Mouse (Mus musculus) lung, embryonic 14.5 days (tissue): ENCODE results near the gene Rilp. TPM values are rescaled to one million over a fixed set of nuclear protein-coding genes. Genes with fewer than 3 reads are reported as not detected.

ENCODE experiments used
- ATAC-seq: fragments of 200-750 bp; cut with Nextera tagmentation; 2 replicates; pipeline ENCODE4 v1.8.0; 2017; ENCODE audit warnings: mild to moderate bottlenecking, moderate TSS enrichment, moderate library complexity; ENCODE audit not compliant: insufficient read depth
- DNase-seq: peaks from one replicate; pipeline ENCODE4 v3.0.0-alpha.2; 2015
- H3K27ac ChIP-seq: fragments of 300-500 bp; sonication (generic); 2 replicates; pipeline ENCODE4 v1.5.1; 2014; ENCODE audit warnings: low read depth, mild to moderate bottlenecking, moderate library complexity
- H3K27me3 ChIP-seq: fragments of 300-500 bp; sonication (generic); 2 replicates; pipeline ENCODE4 v1.6.1; 2014; ENCODE audit warnings: low read length, control low read depth; ENCODE audit not compliant: insufficient read depth
- H3K36me3 ChIP-seq: fragments of 300-500 bp; sonication (generic); 2 replicates; pipeline ENCODE4 v1.6.1; 2014; ENCODE audit warnings: control low read depth; ENCODE audit not compliant: insufficient read depth
- H3K4me1 ChIP-seq: fragments of 300-500 bp; sonication (generic); 2 replicates; pipeline ENCODE4 v1.6.1; 2014; ENCODE audit warnings: antibody characterized with exemption, control low read depth; ENCODE audit not compliant: insufficient read depth
- H3K4me2 ChIP-seq: fragments of 300-500 bp; sonication (generic); 2 replicates; pipeline ENCODE4 v1.6.1; 2014; ENCODE audit warnings: mild to moderate bottlenecking
- H3K4me3 ChIP-seq: fragments of 300-500 bp; sonication (generic); 2 replicates; pipeline ENCODE4 v1.5.1; 2014; ENCODE audit warnings: low read depth, low read length
- H3K9ac ChIP-seq: fragments of 300-500 bp; sonication (generic); 2 replicates; pipeline ENCODE4 v1.6.1; 2014
- H3K9me3 ChIP-seq: fragments of 300-500 bp; sonication (generic); 2 replicates; pipeline ENCODE4 v1.6.1; 2016; ENCODE audit warnings: low read depth, low read length, control low read depth
- CTCF ChIP-seq: IDR thresholded peaks from 2 replicates; pipeline ENCODE4 v1.5.1; 2016; ENCODE audit warnings: antibody characterized with exemption, low read depth
- WGBS: fragments of 180-500 bp; shearing (Covaris S2); extraction: QIAGEN DNeasy Blood & Tissue Kit; methylation state at CpG from one replicate; pipeline ENCODE4 v1.1.7; 2014; 5-methylcytosine and 5-hydroxymethylcytosine counted together
- polyA plus RNA-seq: library from polyadenylated mRNA; unstranded; fragments of >200 nt; fragmentation: Nextera tagmentation; extraction: Ambion mirVana; gene quantifications from 2 replicates; pipeline ENCODE4 v1.2.1, GENCODE M21; 2014

The Rilp gene
- polyA plus RNA-seq, 1 experiment from 2014 or later, result 0.58 TPM

GRCm38 (mm10) chr11:75463624-75464023 lies 46.3 kb upstream of the Rilp start:
- Histone ChIP-seq H3K4me1 (peaks cover 17% of the 10 kb centered on the region), H3K4me3 (peak overlapping the region; percentile 64; the same call in 1 of the 2 replicates)
- 54% methylated on average over 4 of the region's 4 CpGs for WGBS

GRCm38 (mm10) chr11:75464417-75464816 lies 45.5 kb upstream of the Rilp start:
- ATAC-seq (no peak), DNase-seq (no peak)
- Histone ChIP-seq H3K4me1 (peaks cover 14% of the 10 kb centered on the region), H3K36me3 (peaks cover 14% of the 10 kb centered on the region), H3K27ac (no peak overlapping the region), H3K9ac (no peak overlapping the region), H3K4me3 (no peak overlapping the region), H3K4me2 (no peak overlapping the region), H3K27me3 (no peaks in the 10 kb centered on the region), H3K9me3 (no peaks in the 10 kb centered on the region)
- WGBS, result 88% methylated on average over 6 of the region's 6 CpGs
- TF ChIP-seq CTCF, result no peak

More at GRCm38 (mm10) chr11:75463624-75464023, 46.3 kb upstream of the Rilp start:
- ATAC-seq, result no peak
- H3K4me2 ChIP-seq, result peak overlapping the region; percentile 98
- no peak overlapping the region for H3K9ac ChIP-seq
- TF ChIP-seq CTCF, result no peak
- no peaks in the 10 kb centered on the region for H3K9me3 ChIP-seq
- no peaks in the 10 kb centered on the region for H3K27me3 ChIP-seq
- DNase-seq, result no peak
- H3K36me3 ChIP-seq, result peaks cover 14% of the 10 kb centered on the region
- H3K27ac ChIP-seq, result peak overlapping the region; percentile 85

DNA sequence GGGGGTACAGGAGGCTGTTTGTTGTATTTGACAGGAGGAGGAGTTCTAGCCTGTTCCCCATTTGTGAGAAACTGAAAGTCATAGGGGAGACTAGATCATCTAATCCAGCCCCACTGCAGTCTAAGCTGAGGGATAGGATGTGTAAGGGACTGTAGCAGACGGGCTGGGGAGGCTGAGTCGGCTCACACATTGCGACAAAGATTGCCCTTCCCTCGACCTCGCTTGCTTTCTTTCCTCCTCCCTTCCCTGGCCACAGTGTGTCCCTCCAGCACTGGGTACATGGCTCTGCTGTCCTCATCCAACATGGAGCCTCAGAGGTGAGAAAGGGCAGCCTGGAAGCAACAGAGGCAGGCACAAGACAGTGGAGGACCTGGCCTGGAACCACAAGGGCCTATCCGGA lies 44.8 kb upstream of the Rilp start:
- ATAC-seq (no peak), DNase-seq (no peak)
- Histone ChIP-seq H3K27me3 (no peaks in the 10 kb centered on the region), H3K27ac (no peak overlapping the region), H3K36me3 (peaks cover 14% of the 10 kb centered on the region), H3K9ac (no peak overlapping the region), H3K4me3 (no peak overlapping the region), H3K4me2 (no peak overlapping the region), H3K9me3 (no peaks in the 10 kb centered on the region), H3K4me1 (peaks cover 8% of the 10 kb centered on the region)
- 87% methylated on average over 6 of the region's 6 CpGs for WGBS
- TF ChIP-seq CTCF, result no peak

DNA sequence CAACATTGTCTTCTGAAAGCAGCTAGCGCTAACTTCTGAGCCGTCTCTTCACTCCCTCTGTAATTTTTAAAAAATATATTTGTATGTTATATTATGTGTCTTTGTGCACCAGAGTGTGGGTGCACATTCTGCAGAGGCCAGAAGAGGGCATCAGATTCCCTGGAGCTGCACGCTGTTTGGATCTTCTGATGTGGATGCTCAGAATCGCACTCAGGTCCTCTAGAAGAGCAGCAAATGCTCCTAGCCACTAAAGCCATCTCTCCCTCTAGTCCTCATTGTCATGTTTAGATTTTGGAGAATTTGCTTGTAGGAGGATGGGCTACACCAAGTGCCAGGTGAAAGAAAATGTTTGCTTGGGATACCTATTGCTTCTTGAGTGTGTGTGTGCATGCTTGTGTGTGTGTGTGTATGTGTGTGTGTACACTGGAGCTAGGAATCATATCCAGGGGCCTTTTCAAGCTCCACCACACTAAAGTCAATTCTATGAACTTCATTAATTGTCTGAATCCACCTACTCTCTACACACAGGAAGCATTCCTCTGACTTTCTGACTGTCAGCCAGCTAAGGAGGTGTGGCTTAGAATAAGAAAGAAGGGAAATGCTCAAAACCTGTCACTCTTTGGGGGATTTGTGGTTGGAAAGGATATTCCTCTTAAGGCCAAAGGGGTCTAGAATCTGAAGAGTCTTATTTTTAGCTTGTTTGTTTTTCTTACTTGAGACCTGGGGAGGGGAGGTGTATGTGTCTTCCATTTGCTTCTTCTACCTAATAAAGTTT lies 43.0 kb upstream of the Rilp start:
- Histone ChIP-seq H3K27me3 (no peaks in the 10 kb centered on the region), H3K4me2 (no peak overlapping the region), H3K9me3 (no peaks in the 10 kb centered on the region), H3K9ac (no peak overlapping the region), H3K36me3 (peaks cover 14% of the 10 kb centered on the region), H3K4me3 (no peak overlapping the region), H3K27ac (no peak overlapping the region), H3K4me1 (peaks cover 5% of the 10 kb centered on the region)
- DNase-seq (peak; percentile 24), ATAC-seq (no peak)
- WGBS, result 98% methylated on average over 4 of the region's 4 CpGs
- peak; percentile 36; the same call in 1 of the 2 replicates for TF ChIP-seq CTCF

GRCm38 (mm10) chr11:75467512-75468215 lies 42.2 kb upstream of the Rilp start:
- DNase-seq, result peak; percentile 85
- peak overlapping the region; percentile 78 for H3K4me2 ChIP-seq
- 0 out of 2 replicates have a peak overlapping the region, but pooled peaks have one; percentile 4 for H3K27ac ChIP-seq
- H3K9ac ChIP-seq, result peak overlapping the region; percentile 67
- peaks cover 14% of the 10 kb centered on the region for H3K36me3 ChIP-seq
- WGBS, result 15% methylated on average over 19 of the region's 19 CpGs
- H3K9me3 ChIP-seq, result no peaks in the 10 kb centered on the region
- peak overlapping the region; percentile 49 for H3K4me3 ChIP-seq
- TF ChIP-seq CTCF, result no peak
- H3K27me3 ChIP-seq, result no peaks in the 10 kb centered on the region
- peak; percentile 88 for ATAC-seq
- no peaks in the 10 kb centered on the region; the same call in 1 of the 2 replicates for H3K4me1 ChIP-seq

DNA sequence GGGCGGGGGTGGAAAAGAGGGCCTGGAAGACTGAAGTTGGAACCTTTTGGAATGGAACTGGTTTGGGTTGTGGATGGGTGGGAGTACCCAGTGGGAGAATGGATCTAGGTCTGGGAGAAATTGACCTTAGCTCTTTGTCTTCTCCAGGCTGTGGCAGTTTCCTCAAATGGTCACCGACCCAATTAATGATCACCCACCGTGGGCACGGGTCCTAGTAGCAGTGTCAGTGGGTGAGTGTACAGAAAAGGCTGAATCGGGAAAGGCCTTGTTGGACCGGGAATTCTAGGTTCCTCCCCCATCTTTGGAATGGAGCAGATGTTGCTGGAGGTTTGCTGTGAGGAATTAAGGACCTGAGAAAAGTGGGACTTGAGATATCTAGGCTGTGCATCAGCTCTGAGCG lies 41.5 kb upstream of the Rilp start:
- Histone ChIP-seq H3K9me3 (no peaks in the 10 kb centered on the region), H3K9ac (peak overlapping the region; percentile 67), H3K4me3 (peak overlapping the region; percentile 49), H3K27me3 (no peaks in the 10 kb centered on the region), H3K27ac (no peak overlapping the region), H3K36me3 (peaks cover 14% of the 10 kb centered on the region), H3K4me1 (no peaks in the 10 kb centered on the region; the same call in 1 of the 2 replicates), H3K4me2 (peak overlapping the region; percentile 78)
- TF ChIP-seq CTCF, result no peak
- ATAC-seq (no peak), DNase-seq (no peak)
- WGBS, result 54% methylated on average over 7 of the region's 7 CpGs

DNA sequence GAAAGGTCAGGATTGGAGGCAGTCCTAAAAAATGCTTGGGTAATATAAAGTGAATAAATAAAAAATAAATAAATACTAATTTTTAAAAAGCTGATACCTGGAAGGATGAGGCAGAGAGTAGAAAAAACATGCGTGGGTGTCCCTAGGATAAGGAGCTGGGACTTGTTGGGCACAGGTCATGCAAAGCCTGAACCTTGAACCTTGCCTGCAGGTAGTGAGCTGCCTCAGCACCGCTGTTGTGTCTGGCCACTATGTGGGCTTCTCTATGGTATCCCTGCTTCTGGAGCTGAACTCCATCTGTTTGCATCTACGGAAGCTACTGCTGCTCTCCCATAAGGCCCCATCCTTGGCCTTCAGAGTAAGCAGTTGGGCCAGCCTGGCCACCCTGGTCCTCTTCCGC lies 40.6 kb upstream of the Rilp start:
- 92% methylated on average over 4 of the region's 4 CpGs for WGBS

More for the DNA sequence above, 40.6 kb upstream of the Rilp start:
- H3K4me1 ChIP-seq, result no peaks in the 10 kb centered on the region; the same call in 1 of the 2 replicates
- H3K4me3 ChIP-seq, result no peak overlapping the region
- no peak overlapping the region; the same call in 1 of the 2 replicates for H3K9ac ChIP-seq
- peaks cover 14% of the 10 kb centered on the region for H3K36me3 ChIP-seq
- no peak overlapping the region for H3K27ac ChIP-seq
- no peak overlapping the region for H3K4me2 ChIP-seq
- no peak for DNase-seq
- ATAC-seq, result no peak
- H3K9me3 ChIP-seq, result no peaks in the 10 kb centered on the region
- no peaks in the 10 kb centered on the region for H3K27me3 ChIP-seq
- no peak for TF ChIP-seq CTCF
